Mouse (Mus musculus): ENCODE measurements around the gene Skap2. TPM values are rescaled to one million over a fixed set of nuclear protein-coding genes. Genes with fewer than 3 reads are reported as not detected.
A peak's percentile ranks its signal among the peaks of the same experiment; 100 is the strongest.

Skap2 gene
- polyA plus RNA-seq, 1 experiment: 22.2 TPM

- H3K4me3 ChIP-seq (ENCODE audit: insufficient read depth, low read depth, low read length): no peak overlapping the region
- H3K27ac ChIP-seq (ENCODE audit: insufficient read depth, low read depth, low read length): no peak overlapping the region
- no peaks in the 10 kb centered on the region for H3K27me3 ChIP-seq (replicated peaks; ENCODE audit: control insufficient read depth, insufficient read depth, low read length)
- 80% methylated on average over 13 of the region's 13 CpGs for WGBS
- H3K4me1 ChIP-seq (ENCODE audit: control insufficient read depth, insufficient read depth, low read length): no peaks in the 10 kb centered on the region
- TF ChIP-seq POLR2A (IDR thresholded peaks at IDR 0.05; ENCODE audit: low read depth, low read length): no peak
- TF ChIP-seq CTCF (conservative IDR thresholded peaks at IDR 0.05; ENCODE audit: insufficient read depth, insufficient read length, low read depth, low read length): no peak
- no peak for DNase-seq
- H3K36me3 ChIP-seq (ENCODE audit: control insufficient read depth, insufficient read depth, low read length): no peaks in the 10 kb centered on the region
Observed at GRCm38 (mm10) chr6:51850030-51850817, 162.1 kb downstream of the Skap2 start.

GRCm38 (mm10) chr6:51849561-51849960, 162.8 kb downstream of the Skap2 start:
- H3K27ac ChIP-seq (ENCODE audit: insufficient read depth, low read depth, low read length): no peak overlapping the region
- H3K27me3 ChIP-seq (replicated peaks; ENCODE audit: control insufficient read depth, insufficient read depth, low read length): no peaks in the 10 kb centered on the region
- H3K36me3 ChIP-seq (ENCODE audit: control insufficient read depth, insufficient read depth, low read length): no peaks in the 10 kb centered on the region
- no peak overlapping the region for H3K4me3 ChIP-seq (ENCODE audit: insufficient read depth, low read depth, low read length)
- H3K4me1 ChIP-seq (ENCODE audit: control insufficient read depth, insufficient read depth, low read length): no peaks in the 10 kb centered on the region
- 79% methylated on average over 10 of the region's 10 CpGs for WGBS
- TF ChIP-seq POLR2A (IDR thresholded peaks at IDR 0.05; ENCODE audit: low read depth, low read length): no peak
- TF ChIP-seq CTCF (conservative IDR thresholded peaks at IDR 0.05; ENCODE audit: insufficient read depth, insufficient read length, low read depth, low read length): no peak
- DNase-seq: no peak

GRCm38 (mm10) chr6:51844106-51844505, 168.2 kb downstream of the Skap2 start:
- Histone ChIP-seq H3K36me3 (ENCODE audit: control insufficient read depth, insufficient read depth, low read length) (no peaks in the 10 kb centered on the region), H3K27ac (ENCODE audit: insufficient read depth, low read depth, low read length) (no peak overlapping the region), H3K4me3 (ENCODE audit: insufficient read depth, low read depth, low read length) (no peak overlapping the region), H3K27me3 (replicated peaks; ENCODE audit: control insufficient read depth, insufficient read depth, low read length) (no peaks in the 10 kb centered on the region), H3K4me1 (ENCODE audit: control insufficient read depth, insufficient read depth, low read length) (no peaks in the 10 kb centered on the region; the same call in 1 of the 2 replicates)
- 9% methylated on average over 11 of the region's 11 CpGs for WGBS
- DNase-seq: peak; percentile 68
- TF ChIP-seq CTCF (conservative IDR thresholded peaks at IDR 0.05; ENCODE audit: insufficient read depth, insufficient read length, low read depth, low read length) (no peak), POLR2A (IDR thresholded peaks at IDR 0.05; ENCODE audit: low read depth, low read length) (no peak)

- Histone ChIP-seq H3K27ac (ENCODE audit: insufficient read depth, low read depth, low read length) (no peak overlapping the region), H3K36me3 (ENCODE audit: control insufficient read depth, insufficient read depth, low read length) (no peaks in the 10 kb centered on the region), H3K4me3 (ENCODE audit: insufficient read depth, low read depth, low read length) (no peak overlapping the region), H3K27me3 (replicated peaks; ENCODE audit: control insufficient read depth, insufficient read depth, low read length) (no peaks in the 10 kb centered on the region), H3K4me1 (ENCODE audit: control insufficient read depth, insufficient read depth, low read length) (no peaks in the 10 kb centered on the region; the same call in 1 of the 2 replicates)
- no peak for TF ChIP-seq CTCF (conservative IDR thresholded peaks at IDR 0.05; ENCODE audit: insufficient read depth, insufficient read length, low read depth, low read length)
- WGBS: 86% methylated on average over 9 of the region's 9 CpGs
- DNase-seq: no peak
Observed at GRCm38 (mm10) chr6:51843081-51843480, 169.3 kb downstream of the Skap2 start.

GRCm38 (mm10) chr6:51838177-51838576, 174.2 kb downstream of the Skap2 start:
- no peak for DNase-seq
- H3K4me3 ChIP-seq (ENCODE audit: insufficient read depth, low read depth, low read length): no peak overlapping the region
- H3K27me3 ChIP-seq (replicated peaks; ENCODE audit: control insufficient read depth, insufficient read depth, low read length): no peaks in the 10 kb centered on the region
- no peaks in the 10 kb centered on the region for H3K36me3 ChIP-seq (ENCODE audit: control insufficient read depth, insufficient read depth, low read length)
- H3K27ac ChIP-seq (ENCODE audit: insufficient read depth, low read depth, low read length): no peak overlapping the region
- H3K4me1 ChIP-seq (ENCODE audit: control insufficient read depth, insufficient read depth, low read length): no peaks in the 10 kb centered on the region
- TF ChIP-seq POLR2A (IDR thresholded peaks at IDR 0.05; ENCODE audit: low read depth, low read length) (no peak), CTCF (conservative IDR thresholded peaks at IDR 0.05; ENCODE audit: insufficient read depth, insufficient read length, low read depth, low read length) (peak; percentile 34; the same call in 1 of the 2 replicates)
- 76% methylated on average over 3 of the region's 3 CpGs for WGBS

GRCm38 (mm10) chr6:51833362-51833761, 179.0 kb downstream of the Skap2 start:
- no peak for DNase-seq
- WGBS: 93% methylated on average over 2 of the region's 2 CpGs
- no peaks in the 10 kb centered on the region for H3K27me3 ChIP-seq (replicated peaks; ENCODE audit: control insufficient read depth, insufficient read depth, low read length)
- no peak overlapping the region for H3K4me3 ChIP-seq (ENCODE audit: insufficient read depth, low read depth, low read length)
- H3K36me3 ChIP-seq (ENCODE audit: control insufficient read depth, insufficient read depth, low read length): no peaks in the 10 kb centered on the region
- no peak overlapping the region for H3K27ac ChIP-seq (ENCODE audit: insufficient read depth, low read depth, low read length)
- no peaks in the 10 kb centered on the region for H3K4me1 ChIP-seq (ENCODE audit: control insufficient read depth, insufficient read depth, low read length)
- TF ChIP-seq POLR2A (IDR thresholded peaks at IDR 0.05; ENCODE audit: low read depth, low read length): no peak
- no peak for TF ChIP-seq CTCF (conservative IDR thresholded peaks at IDR 0.05; ENCODE audit: insufficient read depth, insufficient read length, low read depth, low read length)

GRCm38 (mm10) chr6:51825621-51826021, 186.7 kb downstream of the Skap2 start:
- no peak overlapping the region for H3K27ac ChIP-seq (ENCODE audit: insufficient read depth, low read depth, low read length)
- no peak overlapping the region for H3K4me3 ChIP-seq (ENCODE audit: insufficient read depth, low read depth, low read length)
- no peaks in the 10 kb centered on the region for H3K4me1 ChIP-seq (ENCODE audit: control insufficient read depth, insufficient read depth, low read length)
- TF ChIP-seq POLR2A (IDR thresholded peaks at IDR 0.05; ENCODE audit: low read depth, low read length): no peak
- WGBS: 52% methylated on average over 4 of the region's 4 CpGs
- H3K36me3 ChIP-seq (ENCODE audit: control insufficient read depth, insufficient read depth, low read length): no peaks in the 10 kb centered on the region
- DNase-seq: peak; percentile 65
- no peaks in the 10 kb centered on the region for H3K27me3 ChIP-seq (replicated peaks; ENCODE audit: control insufficient read depth, insufficient read depth, low read length)
